Mouse (Mus musculus) heart, postnatal 0 days (tissue): ENCODE measurements around the gene Dse.

Experiments
- CTCF ChIP-seq: IDR thresholded peaks from 2 replicates; pipeline ENCODE4 v1.5.1; 2016; ENCODE audit warnings: antibody characterized with exemption, control low read depth, low read depth
- EP300 ChIP-seq: IDR thresholded peaks from 2 replicates; pipeline ENCODE4 v1.6.1; 2016; ENCODE audit warnings: antibody characterized with exemption, low read depth

DNA sequence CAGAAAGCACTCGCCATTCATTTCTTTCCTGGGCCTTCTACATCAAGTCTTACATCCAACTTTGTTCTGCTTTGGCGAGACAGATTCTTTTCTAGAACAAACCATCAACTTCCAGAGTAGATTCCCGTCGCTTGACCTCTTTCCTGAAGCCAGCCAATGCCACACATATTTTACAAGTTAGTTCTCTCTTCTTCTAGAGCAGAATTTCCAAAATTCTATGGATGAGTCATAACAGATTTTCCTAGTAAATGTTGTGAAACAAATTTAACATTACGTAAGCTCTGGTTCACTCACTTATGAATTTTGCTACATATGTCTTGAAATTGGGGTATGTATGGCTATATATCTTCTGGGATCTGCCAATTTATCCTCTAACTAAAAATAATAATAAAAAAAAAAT is 13.0 kb downstream of the Dse start:
- no peak for TF ChIP-seq EP300
- no peak for TF ChIP-seq CTCF
